8 mouse cellular contexts compared by ENCODE assay signal in genomic region chr2:132247539-132248313, GRCm38 (mm10). TPM values are rescaled to one million over a fixed set of nuclear protein-coding genes. Genes with fewer than 3 reads are reported as not detected.
DNase-seq lines count a peak whose midpoint lies in the region; ATAC-seq and TF ChIP-seq lines count a peak whose summit lies in the region.

Gene Tmem230 (minus strand): TSS chr2:132247807.

- H3K27ac ChIP-seq in brown adipose tissue, adult 24 weeks (replicated peaks; ENCODE audit: low read depth, low read length) = peak within 1 kb of the TSS; percentile 71
- peak within 1 kb of the TSS; percentile 84 for H3K27ac ChIP-seq in heart, embryonic 13.5 days (replicated peaks)
- peak within 1 kb of the TSS; percentile 89 for H3K27ac ChIP-seq in liver, embryonic 12.5 days
- H3K27ac ChIP-seq in stomach, embryonic 15.5 days = peak within 1 kb of the TSS; percentile 84

- peaks cover 29% of the 10 kb centered on the region for H3K79me3 ChIP-seq in C2C12 (ENCODE audit: low read depth)

- no peaks in the 10 kb centered on the region for H3K9me3 ChIP-seq in heart, embryonic 13.5 days
- no peaks in the 10 kb centered on the region for H3K9me3 ChIP-seq in liver, embryonic 12.5 days (replicated peaks)
- H3K9me3 ChIP-seq in stomach, embryonic 15.5 days = no peaks in the 10 kb centered on the region

- TF ChIP-seq CTCF in C2C12 (IDR thresholded peaks at IDR 0.05; ENCODE audit: control insufficient read depth, insufficient read depth, insufficient read length) = no peak

- 5% methylated on average over 50 of the region's 50 CpGs for WGBS in heart, embryonic 13.5 days
- 4% methylated on average over 49 of the region's 50 CpGs for WGBS in liver, embryonic 12.5 days (ENCODE audit: insufficient replicate concordance)
- WGBS in stomach, embryonic 15.5 days = 6% methylated on average over 50 of the region's 50 CpGs

- peak within 1 kb of the TSS; percentile 77 for H3ac ChIP-seq in C2C12 (ENCODE audit: control insufficient read depth, insufficient read length, low read depth)

- no peaks in the 10 kb centered on the region for H3K27me3 ChIP-seq in C2C12 (ENCODE audit: control insufficient read depth, insufficient read depth, insufficient read length)
- H3K27me3 ChIP-seq in heart, embryonic 13.5 days (replicated peaks) = no peaks in the 10 kb centered on the region
- H3K27me3 ChIP-seq in liver, embryonic 12.5 days (replicated peaks) = no peaks in the 10 kb centered on the region
- no peaks in the 10 kb centered on the region for H3K27me3 ChIP-seq in stomach, embryonic 15.5 days (replicated peaks)

- H3K36me3 ChIP-seq in C2C12 (ENCODE audit: control insufficient read depth, insufficient read depth) = peaks cover 73% of the 10 kb centered on the region
- peaks cover 64% of the 10 kb centered on the region for H3K36me3 ChIP-seq in heart, embryonic 13.5 days
- peaks cover 75% of the 10 kb centered on the region for H3K36me3 ChIP-seq in liver, embryonic 12.5 days
- H3K36me3 ChIP-seq in stomach, embryonic 15.5 days = peaks cover 8% of the 10 kb centered on the region

- H3K9ac ChIP-seq in heart, embryonic 13.5 days = peak within 1 kb of the TSS; percentile 91
- peak within 1 kb of the TSS; percentile 87 for H3K9ac ChIP-seq in liver, embryonic 12.5 days
- peak within 1 kb of the TSS; percentile 52; the same call in 1 of the 2 replicates for H3K9ac ChIP-seq in stomach, embryonic 15.5 days

- no peaks in the 10 kb centered on the region for H3K4me1 ChIP-seq in brown adipose tissue, adult 24 weeks (ENCODE audit: control insufficient read depth, insufficient read depth, insufficient read length, low read length)
- peaks cover 49% of the 10 kb centered on the region for H3K4me1 ChIP-seq in heart, embryonic 13.5 days
- peaks cover 52% of the 10 kb centered on the region for H3K4me1 ChIP-seq in liver, embryonic 12.5 days
- H3K4me1 ChIP-seq in stomach, embryonic 15.5 days = peaks cover 21% of the 10 kb centered on the region

- peak within 1 kb of the TSS; percentile 92 for H3K4me2 ChIP-seq in heart, embryonic 13.5 days
- H3K4me2 ChIP-seq in liver, embryonic 12.5 days = peak within 1 kb of the TSS; percentile 90
- H3K4me2 ChIP-seq in stomach, embryonic 15.5 days = peak within 1 kb of the TSS; percentile 87

- H3K79me2 ChIP-seq in C2C12 (ENCODE audit: control insufficient read depth, insufficient read depth) = peaks cover 63% of the 10 kb centered on the region

- peak within 1 kb of the TSS; percentile 59 for H3K4me3 ChIP-seq in C2C12 (ENCODE audit: insufficient read depth, poor library complexity, severe bottlenecking)
- H3K4me3 ChIP-seq in brown adipose tissue, adult 24 weeks (ENCODE audit: insufficient read depth, low read depth, low read length) = peak within 1 kb of the TSS; percentile 77
- H3K4me3 ChIP-seq in heart, embryonic 13.5 days = peak within 1 kb of the TSS; percentile 61
- H3K4me3 ChIP-seq in liver, embryonic 12.5 days = peak within 1 kb of the TSS; percentile 71
- peak within 1 kb of the TSS; percentile 66 for H3K4me3 ChIP-seq in stomach, embryonic 15.5 days (replicated peaks)

- ATAC-seq in heart, embryonic 13.5 days (ENCODE audit: extremely low read depth, insufficient number of reproducible peaks, low FRiP score, low TSS enrichment) = peak; percentile 88
- peak; percentile 86 for ATAC-seq in liver, embryonic 12.5 days
- peak; percentile 94 for ATAC-seq in stomach, embryonic 15.5 days (ENCODE audit: insufficient read depth, low FRiP score, low read depth)

- peak; percentile 45 for DNase-seq in fat pad, adult 2 months (ENCODE audit: extremely low read depth, low read depth, low spot score)
- peak; percentile 97 for DNase-seq in kidney, postnatal 10 days
- DNase-seq in natural killer cell, adult 2 months (ENCODE audit: low spot score in 2 of 2) = peak; percentile 93 to 94

TF ChIP-seq in C2C12, 6 proteins besides CTCF, POLR2A, EP300 and RAD21:
- TF ChIP-seq MYOD1 (IDR thresholded peaks at IDR 0.05; ENCODE audit: control insufficient read depth, insufficient read length, low read depth) (no peak), MAX (IDR thresholded peaks at IDR 0.05) (peak; percentile 98)

RNA-seq across cellular contexts. Expression of gene Tmem230, which starts in this region (rescaled TPM):
- polyA plus RNA-seq in C2C12 (2012; fragmentation: generic; extraction: Trizol) = 29.1 TPM
- polyA plus RNA-seq in brown adipose tissue, adult 24 weeks (2012; ENCODE audit: insufficient read depth, insufficient read length, missing spikeins) = 24.9 and 31.3 TPM in 2 replicates
- 35.5 and 40.8 TPM in 2 replicates for polyA plus RNA-seq in heart, embryonic 13.5 days (2015; fragmentation: Nextera tagmentation; extraction: Ambion mirVana)
- 24.4 and 25.7 TPM in 2 replicates for polyA plus RNA-seq in liver, embryonic 12.5 days (2016; fragmentation: Nextera tagmentation; extraction: Ambion mirVana)
- polyA plus RNA-seq in stomach, embryonic 15.5 days (2015; fragmentation: Nextera tagmentation; extraction: Ambion mirVana) = 40.6 and 41.9 TPM in 2 replicates

Comparison
In these comparisons a context has a peak if more than half of its experiments do, and no peak if none do; other contexts are left out.
1. Peak in every context shown above with its lines: DNase-seq, ATAC-seq, H3K4me3 ChIP-seq and H3K27ac ChIP-seq.
2. DNase-seq: peak in every context shown above with its lines; median percentile 97 in kidney, postnatal 10 days; 94 in natural killer cell, adult 2 months; 45 in fat pad, adult 2 months.